Mouse (Mus musculus) heart, postnatal 0 days (tissue): ENCODE measurements around the gene Spock1. TPM values are rescaled to one million over a fixed set of nuclear protein-coding genes. Genes with fewer than 3 reads are reported as not detected.
A peak's percentile ranks its signal among the peaks of the same experiment; 100 is the strongest.

Experiments used
- ATAC-seq: fragments of 200-750 bp; cut with Nextera tagmentation; 2 replicates; pipeline ENCODE4 v1.8.0; 2017; ENCODE audit warnings: low read depth, moderate number of reproducible peaks, moderate library complexity; ENCODE audit not compliant: insufficient read depth
- DNase-seq: peaks from one replicate; pipeline ENCODE4 v3.0.0-alpha.2; 2016; ENCODE audit warnings: low spot score
- H3K27ac ChIP-seq: fragments of 300-500 bp; sonication (generic); 2 replicates; pipeline ENCODE4 v1.5.1; 2014; ENCODE audit warnings: low read depth, mild to moderate bottlenecking
- H3K27me3 ChIP-seq: fragments of 300-500 bp; sonication (generic); 2 replicates; pipeline ENCODE4 v1.6.1; 2014; ENCODE audit warnings: low read length, mixed read lengths; ENCODE audit not compliant: control insufficient read depth, insufficient read depth
- H3K36me3 ChIP-seq: fragments of 300-500 bp; sonication (generic); replicated peaks from 2 replicates; pipeline ENCODE4 v1.6.1; 2014; ENCODE audit warnings: low read length, mixed read lengths; ENCODE audit not compliant: control insufficient read depth, insufficient read depth
- H3K4me1 ChIP-seq: fragments of 300-500 bp; sonication (generic); 2 replicates; pipeline ENCODE4 v1.6.1; 2014; ENCODE audit warnings: antibody characterized with exemption; ENCODE audit not compliant: control insufficient read depth, insufficient read depth
- H3K4me2 ChIP-seq: fragments of 300-500 bp; sonication (generic); 2 replicates; pipeline ENCODE4 v1.6.1; 2014; ENCODE audit warnings: low read depth, mild to moderate bottlenecking, low read length, moderate library complexity
- H3K4me3 ChIP-seq: fragments of 300-500 bp; sonication (generic); 2 replicates; pipeline ENCODE4 v1.5.1; 2014; ENCODE audit warnings: low read depth, low read length
- H3K9ac ChIP-seq: fragments of 300-500 bp; sonication (generic); replicated peaks from 2 replicates; pipeline ENCODE4 v1.6.1; 2014; ENCODE audit warnings: low read depth, low read length, mixed read lengths
- H3K9me3 ChIP-seq: fragments of 300-500 bp; sonication (generic); replicated peaks from 2 replicates; pipeline ENCODE4 v1.6.1; 2016; ENCODE audit warnings: low read length; ENCODE audit not compliant: control insufficient read depth
- CTCF ChIP-seq: IDR thresholded peaks from 2 replicates; pipeline ENCODE4 v1.5.1; 2016; ENCODE audit warnings: antibody characterized with exemption, control low read depth, low read depth
- EP300 ChIP-seq: IDR thresholded peaks from 2 replicates; pipeline ENCODE4 v1.6.1; 2016; ENCODE audit warnings: antibody characterized with exemption, low read depth
- WGBS: fragments of 180-500 bp; shearing (Covaris S2); extraction: QIAGEN DNeasy Blood & Tissue Kit; methylation state at CpG from one replicate; pipeline ENCODE4 v1.1.7; 2014; 5-methylcytosine and 5-hydroxymethylcytosine counted together
- polyA plus RNA-seq: library from polyadenylated mRNA; unstranded; fragments of >200 nt; fragmentation: Nextera tagmentation; extraction: Ambion mirVana; gene quantifications from 2 replicates; pipeline ENCODE4 v1.2.1, GENCODE M21; 2015
- total RNA-seq: library from RNA; depleted of rRNA; stranded (reverse); fragments of >200 nt; gene quantifications from 2 replicates; pipeline ENCODE4 v1.2.3, GENCODE M21; 2014; ENCODE audit warnings: low replicate concordance

The Spock1 gene
- total and polyA plus RNA-seq, 2 experiments from 2014 or later: 0.20 to 0.23 TPM

GRCm38 (mm10) chr13:57853156-57853555 is 55.0 kb downstream of the Spock1 start:
- H3K9ac ChIP-seq: no peak overlapping the region
- no peak overlapping the region for H3K27ac ChIP-seq
- no peak overlapping the region for H3K4me2 ChIP-seq
- H3K36me3 ChIP-seq: no peaks in the 10 kb centered on the region
- WGBS: 86% methylated on average over 10 of the region's 10 CpGs
- DNase-seq: no peak
- no peak overlapping the region for H3K4me3 ChIP-seq
- no peaks in the 10 kb centered on the region for H3K4me1 ChIP-seq
- no peaks in the 10 kb centered on the region for H3K27me3 ChIP-seq
- no peaks in the 10 kb centered on the region for H3K9me3 ChIP-seq
- no peak for ATAC-seq
- TF ChIP-seq EP300 (no peak), CTCF (no peak)

GRCm38 (mm10) chr13:57848931-57849330 is 59.2 kb downstream of the Spock1 start:
- H3K9me3 ChIP-seq: no peaks in the 10 kb centered on the region
- ATAC-seq (no peak), DNase-seq (no peak)
- no peak for TF ChIP-seq EP300
- no peak for TF ChIP-seq CTCF
- H3K4me2 ChIP-seq: no peak overlapping the region
- 87% methylated on average over 1 of the region's 1 CpGs for WGBS
- H3K27ac ChIP-seq: no peak overlapping the region
- no peak overlapping the region for H3K4me3 ChIP-seq
- H3K4me1 ChIP-seq: no peaks in the 10 kb centered on the region
- H3K9ac ChIP-seq: no peak overlapping the region
- H3K36me3 ChIP-seq: no peaks in the 10 kb centered on the region
- no peaks in the 10 kb centered on the region for H3K27me3 ChIP-seq

- TF ChIP-seq EP300: no peak
- TF ChIP-seq CTCF: no peak
- Histone ChIP-seq H3K4me1 (no peaks in the 10 kb centered on the region), H3K9ac (no peak overlapping the region), H3K27ac (no peak overlapping the region), H3K4me2 (no peak overlapping the region), H3K27me3 (no peaks in the 10 kb centered on the region), H3K36me3 (no peaks in the 10 kb centered on the region), H3K4me3 (no peak overlapping the region), H3K9me3 (no peaks in the 10 kb centered on the region)
- 51% methylated on average over 4 of the region's 4 CpGs for WGBS
- no peak for ATAC-seq
- peak; percentile 5 for DNase-seq
These were observed 61.0 kb downstream of the Spock1 start for GRCm38 (mm10) chr13:57847101-57847500.

- H3K4me1 ChIP-seq: no peaks in the 10 kb centered on the region
These were observed 61.7 kb downstream of the Spock1 start for GRCm38 (mm10) chr13:57846468-57846867.

GRCm38 (mm10) chr13:57841141-57841848 is 66.8 kb downstream of the Spock1 start:
- Histone ChIP-seq H3K4me2 (no peak overlapping the region), H3K36me3 (no peaks in the 10 kb centered on the region), H3K9me3 (no peaks in the 10 kb centered on the region), H3K4me1 (no peaks in the 10 kb centered on the region), H3K27ac (no peak overlapping the region), H3K9ac (no peak overlapping the region), H3K4me3 (no peak overlapping the region), H3K27me3 (no peaks in the 10 kb centered on the region)
- DNase-seq: no peak
- TF ChIP-seq CTCF: no peak
- no peak for ATAC-seq
- WGBS: 84% methylated on average over 5 of the region's 5 CpGs

More at GRCm38 (mm10) chr13:57846468-57846867, 61.7 kb downstream of the Spock1 start:
- WGBS: 92% methylated on average over 9 of the region's 9 CpGs
- ATAC-seq: no peak
- no peak for DNase-seq
- Histone ChIP-seq H3K9me3 (no peaks in the 10 kb centered on the region), H3K27ac (no peak overlapping the region), H3K4me3 (no peak overlapping the region), H3K9ac (no peak overlapping the region), H3K27me3 (no peaks in the 10 kb centered on the region), H3K36me3 (no peaks in the 10 kb centered on the region), H3K4me2 (no peak overlapping the region)
- TF ChIP-seq CTCF (no peak), EP300 (no peak)
